Mouse (Mus musculus) retina, postnatal 7 days (tissue): Measurements from ENCODE around the gene Lekr1.

Source experiments
- DNase-seq: peaks from one replicate; pipeline ENCODE4 v3.0.0-alpha.2; 2012; ENCODE audit warnings: low read depth, low spot score

Gene Lekr1

GRCm38 (mm10) chr3:65830801-65831200 lies 164.8 kb downstream of the Lekr1 start:
- DNase-seq = no peak

GRCm38 (mm10) chr3:65832398-65832797 lies 166.4 kb downstream of the Lekr1 start:
- no peak for DNase-seq

GRCm38 (mm10) chr3:65836435-65836834 lies 170.4 kb downstream of the Lekr1 start:
- no peak for DNase-seq

- DNase-seq = no peak
These were observed 173.6 kb downstream of the Lekr1 start for GRCm38 (mm10) chr3:65839664-65840063.

GRCm38 (mm10) chr3:65841175-65841574 lies 175.1 kb downstream of the Lekr1 start:
- no peak for DNase-seq

- DNase-seq = no peak
These were observed 176.6 kb downstream of the Lekr1 start for GRCm38 (mm10) chr3:65842515-65843184.

- no peak for DNase-seq
These were observed 177.1 kb downstream of the Lekr1 start for GRCm38 (mm10) chr3:65843185-65843552.

- no peak for DNase-seq
These were observed 178.3 kb downstream of the Lekr1 start for GRCm38 (mm10) chr3:65844302-65844701.

- no peak for DNase-seq
These were observed 179.0 kb downstream of the Lekr1 start for GRCm38 (mm10) chr3:65844851-65845552.

GRCm38 (mm10) chr3:65847158-65847787 lies 181.2 kb downstream of the Lekr1 start:
- no peak for DNase-seq

GRCm38 (mm10) chr3:65853746-65854145 lies 187.7 kb downstream of the Lekr1 start:
- DNase-seq = no peak

GRCm38 (mm10) chr3:65855521-65855920 lies 189.5 kb downstream of the Lekr1 start:
- no peak for DNase-seq

- no peak for DNase-seq
These were observed 192.1 kb downstream of the Lekr1 start for GRCm38 (mm10) chr3:65858118-65858517.

GRCm38 (mm10) chr3:65858741-65859348 lies 192.8 kb downstream of the Lekr1 start:
- DNase-seq = no peak

- DNase-seq = no peak
These were observed 193.7 kb downstream of the Lekr1 start for GRCm38 (mm10) chr3:65859750-65860149.

GRCm38 (mm10) chr3:65860903-65861302 lies 194.9 kb downstream of the Lekr1 start:
- DNase-seq = no peak

GRCm38 (mm10) chr3:65861471-65861881 lies 195.4 kb downstream of the Lekr1 start:
- DNase-seq = no peak

GRCm38 (mm10) chr3:65863297-65863696 lies 197.3 kb downstream of the Lekr1 start:
- DNase-seq = peak; percentile 74

GRCm38 (mm10) chr3:65863762-65864377 lies 197.8 kb downstream of the Lekr1 start:
- no peak for DNase-seq

GRCm38 (mm10) chr3:65868931-65869330 lies 202.9 kb downstream of the Lekr1 start:
- DNase-seq = no peak

GRCm38 (mm10) chr3:65869724-65870123 lies 203.7 kb downstream of the Lekr1 start:
- no peak for DNase-seq

- peak; percentile 30 for DNase-seq
These were observed 205.2 kb downstream of the Lekr1 start for GRCm38 (mm10) chr3:65871188-65871603.
